Mouse (Mus musculus) adrenal gland, adult (tissue): ENCODE results near the gene Tmem30c.

ENCODE experiments used
- DNase-seq, 2 experiments: peaks; one replicate each; pipeline ENCODE4 v3.0.0; 2022 to 2023; ENCODE audit warnings: low spot score in 1 of 2; ENCODE audit not compliant: inconsistent age in 2 of 2

The Tmem30c gene

DNA sequence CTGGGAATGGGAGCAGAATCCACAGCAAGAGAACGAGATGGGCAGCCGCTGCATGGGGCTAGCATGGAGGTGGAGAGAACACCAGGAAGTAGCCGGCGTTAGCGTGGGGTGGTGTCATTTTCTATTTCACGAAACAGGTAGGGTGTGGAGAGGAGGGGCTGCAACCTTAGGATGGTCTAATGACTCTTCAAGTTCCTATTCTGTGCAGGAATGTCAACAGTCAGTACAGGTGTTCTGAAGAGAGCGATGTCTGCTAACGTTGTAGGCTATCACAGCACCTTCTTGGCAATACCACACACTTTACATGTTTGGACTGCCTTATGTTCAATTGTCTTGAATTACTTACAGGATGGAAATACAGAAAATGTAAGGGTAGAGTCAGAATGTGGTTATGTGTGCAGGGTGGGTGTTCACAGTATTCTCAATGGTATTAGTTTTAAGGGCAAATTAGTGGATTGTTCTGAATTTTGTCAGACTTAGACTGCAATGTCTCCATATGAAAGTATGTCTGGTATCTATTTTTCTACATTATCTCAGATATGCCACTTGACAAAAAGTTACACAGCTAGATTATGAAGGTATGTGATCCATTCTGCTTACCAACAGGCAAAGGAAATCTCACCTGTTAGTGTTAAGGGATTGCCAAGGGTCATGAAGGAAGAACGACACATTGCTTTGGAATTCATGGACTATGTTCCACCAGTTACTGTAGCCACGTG lies 2.7 kb upstream of the Tmem30c start:
- DNase-seq = no peak

DNA sequence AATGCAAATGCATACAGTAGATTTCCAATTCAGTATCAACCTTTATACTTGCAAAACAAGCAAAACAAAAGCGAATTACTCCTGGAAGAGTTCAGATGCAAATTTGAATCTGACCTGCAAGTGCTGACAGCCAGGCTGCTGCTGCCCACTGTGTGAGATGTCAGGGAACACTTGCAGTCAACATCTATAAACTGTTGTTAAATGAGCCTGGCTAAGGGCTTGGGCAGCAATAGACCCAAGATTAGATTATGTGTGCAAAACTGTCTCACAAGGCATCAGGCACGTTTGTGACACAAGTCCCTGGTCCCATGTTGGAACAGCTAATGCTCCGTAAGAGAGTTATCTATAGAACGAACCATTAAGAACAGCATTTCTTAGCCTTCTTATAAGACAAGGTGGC lies 369 bp downstream of the Tmem30c start:
- DNase-seq = no peak

DNA sequence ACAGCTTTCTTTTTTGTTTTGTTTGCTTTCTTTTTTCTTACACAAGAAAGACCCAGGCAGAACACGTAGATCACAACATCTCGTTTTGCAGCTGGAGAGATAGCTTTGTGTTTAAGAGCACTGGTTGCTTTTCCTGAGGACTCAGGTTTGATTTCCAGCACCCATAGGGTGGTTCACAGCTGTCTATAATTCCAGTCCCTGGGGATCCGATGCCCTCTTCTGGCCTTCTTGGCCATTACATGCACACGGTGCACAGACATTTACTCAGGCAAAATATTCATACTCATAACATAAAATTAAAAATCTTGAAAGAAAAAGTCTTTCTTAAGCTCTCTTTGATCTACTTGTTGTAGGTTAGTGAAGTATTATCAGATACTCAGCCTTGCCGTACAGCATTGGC lies 969 bp downstream of the Tmem30c start:
- no peak for DNase-seq

DNA sequence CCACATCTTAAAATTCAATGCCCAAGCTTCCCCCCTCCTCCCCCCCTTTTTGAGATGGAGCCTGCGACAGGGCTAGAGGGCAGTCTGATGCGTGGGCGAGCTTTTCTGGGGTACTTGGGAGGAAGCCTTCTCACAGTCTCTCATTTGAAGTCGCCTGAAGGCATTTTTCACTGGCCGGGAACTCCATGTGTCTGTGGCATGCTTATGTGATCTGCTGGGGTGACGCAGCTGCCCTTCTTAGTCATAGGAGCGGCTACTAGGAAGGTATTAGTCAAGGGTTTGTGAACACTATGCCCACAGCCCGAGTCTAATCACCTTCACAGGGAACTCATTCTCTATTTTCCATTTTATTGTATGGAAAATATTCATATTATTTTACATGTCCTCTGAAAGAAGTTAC lies 11.2 kb downstream of the Tmem30c start:
- no peak for DNase-seq

DNA sequence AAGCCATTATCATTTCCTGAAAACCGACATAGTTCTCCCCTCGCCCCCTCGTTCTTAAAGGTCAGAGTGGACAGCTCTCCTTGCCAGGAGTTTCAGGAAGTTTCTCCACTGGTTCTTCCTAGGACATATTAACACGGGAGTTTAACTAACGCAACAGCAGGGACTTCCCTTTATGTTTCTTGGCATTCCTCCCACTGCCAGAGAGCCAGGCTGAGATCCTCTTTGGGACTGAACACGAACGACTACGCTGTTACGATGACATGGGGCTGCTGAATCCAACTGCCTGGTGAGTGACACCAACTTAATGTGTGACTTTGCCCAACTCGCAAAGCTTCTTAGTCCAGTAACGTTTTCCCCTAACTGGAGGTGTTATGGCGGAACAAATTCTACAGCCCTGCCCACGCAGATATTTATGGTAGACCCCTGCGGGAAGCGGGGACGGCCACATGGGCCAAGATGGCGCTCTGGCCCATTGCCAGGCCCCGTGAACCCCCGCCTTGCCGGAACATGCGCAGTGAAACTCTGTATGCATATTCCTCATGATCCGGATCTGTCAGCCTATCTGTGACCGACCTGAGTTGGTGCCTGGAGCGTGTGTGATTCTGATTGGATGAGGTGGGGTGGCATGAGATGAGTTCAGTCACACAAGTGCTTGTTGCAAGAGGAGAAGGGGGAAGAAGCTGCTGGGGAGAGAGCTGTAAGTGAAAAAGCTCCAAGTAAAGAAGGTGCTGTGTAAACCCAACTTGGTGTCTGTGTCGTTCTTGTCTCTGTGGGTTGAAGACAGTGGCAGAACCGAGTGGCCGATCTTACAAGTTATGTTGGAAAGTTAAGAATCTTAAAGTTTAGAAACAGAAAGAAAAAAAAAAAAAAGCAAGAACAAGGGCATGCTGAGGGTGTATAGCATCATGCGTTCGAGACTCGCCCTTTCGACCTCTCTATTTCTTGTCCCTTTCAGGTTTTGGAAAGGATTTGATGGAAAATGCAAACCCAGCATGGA lies 12.1 kb downstream of the Tmem30c start:
- no peak for DNase-seq

DNA sequence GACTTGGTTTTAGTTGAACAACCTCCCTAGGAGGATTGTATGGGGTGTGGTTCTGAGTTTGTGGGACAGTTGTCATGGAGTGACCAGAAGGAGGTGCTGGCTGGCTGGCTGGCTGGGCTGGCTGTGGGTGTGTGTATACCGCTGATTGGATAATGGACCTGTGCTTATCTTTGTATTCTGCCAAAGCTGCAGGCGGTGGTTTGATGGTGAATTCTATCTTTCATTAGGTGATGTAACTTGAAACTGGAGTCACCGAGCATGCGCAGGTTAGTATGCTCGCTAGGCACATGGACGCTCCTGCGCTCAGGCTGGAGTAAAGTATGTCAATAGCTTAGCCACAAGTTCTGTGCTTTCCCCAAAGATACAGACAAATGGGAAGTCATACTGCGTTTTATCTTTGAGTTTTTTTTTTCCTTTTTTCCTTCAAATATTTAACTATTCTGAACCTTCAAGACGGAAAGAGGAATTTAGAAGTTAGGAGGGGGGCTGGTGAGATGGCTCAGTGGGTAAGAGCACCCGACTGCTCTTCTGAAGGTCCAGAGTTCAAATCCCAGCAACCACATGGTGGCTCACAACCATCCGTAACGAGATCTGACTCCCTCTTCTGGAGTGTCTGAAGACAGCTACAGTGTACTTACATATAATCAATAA lies 13.6 kb downstream of the Tmem30c start:
- DNase-seq = no peak

DNA sequence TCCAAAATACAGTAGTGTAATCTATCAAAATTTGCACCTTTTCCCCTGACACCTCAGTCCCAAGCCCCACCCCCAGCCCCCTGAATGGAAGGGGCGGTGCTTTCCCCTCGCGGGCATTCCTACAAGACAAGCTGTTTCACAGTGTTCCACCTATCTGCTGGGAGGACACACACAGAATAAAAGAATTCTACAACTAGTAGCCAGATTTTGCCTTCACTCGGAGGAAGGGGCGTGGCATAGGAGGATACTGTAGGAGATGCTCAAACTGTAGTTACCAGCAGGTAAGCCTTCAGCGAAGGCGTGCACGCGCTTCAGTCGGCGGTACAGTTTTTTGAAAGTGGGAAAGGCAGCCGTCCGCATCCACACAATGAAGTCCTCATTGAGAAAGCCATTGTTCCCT lies 22.9 kb downstream of the Tmem30c start:
- no peak for DNase-seq

DNA sequence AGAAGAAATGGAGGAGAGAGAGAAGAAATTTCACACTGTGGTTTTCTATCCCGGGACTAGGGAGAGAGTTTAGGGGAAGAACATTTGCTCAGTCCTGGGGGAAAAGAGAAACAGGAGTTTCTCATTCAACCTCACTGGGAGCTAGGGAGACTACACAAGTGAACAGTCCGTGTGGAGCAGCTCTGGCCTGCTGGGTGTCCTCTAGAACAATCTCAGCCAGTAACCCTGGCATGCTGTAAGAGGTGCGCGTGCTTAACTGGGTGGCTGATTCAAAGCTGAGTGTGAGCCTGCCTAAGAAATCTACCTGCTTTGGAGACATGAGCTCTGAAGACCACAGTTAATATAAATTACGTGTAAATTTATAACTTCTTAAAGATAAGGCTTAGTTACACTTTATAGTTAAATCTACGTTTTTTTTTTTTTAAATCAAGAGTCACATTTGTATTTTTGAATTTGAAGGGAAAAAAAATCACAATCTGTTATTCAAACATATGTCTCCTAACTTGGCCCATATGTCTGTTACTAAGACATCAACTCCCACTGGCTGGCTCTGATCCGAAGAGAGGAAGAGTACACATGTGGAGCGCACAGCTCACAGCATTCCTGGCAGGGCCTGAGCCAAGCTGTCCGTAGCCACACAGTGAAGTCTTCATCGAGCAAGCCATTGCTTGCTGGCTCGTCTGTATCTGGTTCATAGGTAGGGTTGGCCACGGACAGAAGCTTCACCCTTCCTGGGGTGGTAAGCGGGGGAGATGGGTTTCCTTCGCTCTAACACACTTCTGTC lies 24.4 kb downstream of the Tmem30c start:
- no peak for DNase-seq

DNA sequence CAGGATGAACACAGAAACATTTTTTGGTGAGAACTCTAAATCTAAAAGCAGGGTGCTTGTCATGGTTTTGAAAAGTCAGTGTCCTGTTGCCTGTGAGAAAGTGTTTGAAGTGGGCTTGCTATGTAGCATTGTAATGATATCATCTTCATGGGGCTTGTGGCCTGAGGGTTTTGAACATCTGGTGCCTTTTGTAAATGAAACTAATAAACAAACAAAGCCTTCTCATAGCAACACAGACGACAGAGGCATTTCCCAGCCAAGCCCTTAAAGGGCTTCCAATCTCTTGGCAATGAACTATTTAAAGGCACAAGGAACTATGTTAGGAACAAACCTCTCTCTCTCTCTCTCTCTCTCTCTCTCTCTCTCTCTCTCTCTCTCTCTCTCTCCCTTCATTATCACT lies 25.6 kb downstream of the Tmem30c start:
- no peak for DNase-seq

DNA sequence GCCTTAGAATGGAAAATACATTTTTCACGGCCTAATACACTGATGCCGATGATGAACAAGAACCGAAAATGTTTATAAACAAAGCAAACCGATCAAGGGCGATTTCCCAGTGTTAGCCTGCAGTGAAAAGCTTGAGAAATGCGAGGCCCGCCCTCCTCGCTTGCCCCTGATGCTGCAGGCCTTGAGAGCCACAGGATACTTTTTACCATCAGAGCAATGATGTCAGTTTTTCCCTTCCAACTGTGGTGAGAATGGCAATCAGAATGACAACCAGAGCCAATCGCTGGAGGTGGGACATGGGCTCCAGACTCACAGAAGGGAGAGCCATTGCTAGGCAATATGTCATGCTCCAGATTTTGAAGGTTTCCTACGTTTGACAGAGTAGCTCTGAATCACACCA lies 32.5 kb downstream of the Tmem30c start:
- DNase-seq = no peak

DNA sequence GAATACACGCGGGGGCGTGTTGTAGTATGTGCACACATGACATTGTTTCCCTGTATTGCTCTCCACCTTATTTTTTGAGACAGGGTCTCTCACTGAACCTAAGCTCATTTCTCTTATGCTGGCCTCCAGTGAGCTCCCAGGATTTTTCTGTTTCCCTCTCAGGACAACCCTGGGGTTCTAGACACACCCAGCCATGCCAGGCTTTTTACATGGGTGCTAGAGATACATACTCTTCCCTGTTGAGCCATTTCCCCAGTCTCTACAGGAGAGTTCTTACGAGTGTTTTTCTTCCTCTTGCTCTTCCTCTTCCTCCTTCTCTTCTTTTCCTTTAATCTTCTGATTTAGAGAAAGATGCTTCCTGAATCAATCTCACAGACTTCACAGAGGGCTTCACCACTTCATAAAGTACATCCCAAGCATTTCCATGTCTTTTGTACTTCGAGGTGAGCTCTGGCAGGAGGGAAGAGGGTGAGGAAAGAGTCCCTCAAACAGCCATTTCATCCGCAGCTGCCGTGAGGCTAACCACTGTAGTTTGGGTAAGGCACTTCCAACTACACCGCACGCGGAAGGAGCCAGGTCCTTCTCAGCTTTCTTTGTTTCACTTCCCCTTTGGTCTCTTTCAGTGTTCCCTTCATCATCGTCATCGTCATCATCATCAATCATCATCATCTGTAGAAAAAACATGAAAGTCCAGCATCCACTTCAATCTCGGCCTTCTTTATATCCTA lies 33.1 kb downstream of the Tmem30c start:
- no peak for DNase-seq

DNA sequence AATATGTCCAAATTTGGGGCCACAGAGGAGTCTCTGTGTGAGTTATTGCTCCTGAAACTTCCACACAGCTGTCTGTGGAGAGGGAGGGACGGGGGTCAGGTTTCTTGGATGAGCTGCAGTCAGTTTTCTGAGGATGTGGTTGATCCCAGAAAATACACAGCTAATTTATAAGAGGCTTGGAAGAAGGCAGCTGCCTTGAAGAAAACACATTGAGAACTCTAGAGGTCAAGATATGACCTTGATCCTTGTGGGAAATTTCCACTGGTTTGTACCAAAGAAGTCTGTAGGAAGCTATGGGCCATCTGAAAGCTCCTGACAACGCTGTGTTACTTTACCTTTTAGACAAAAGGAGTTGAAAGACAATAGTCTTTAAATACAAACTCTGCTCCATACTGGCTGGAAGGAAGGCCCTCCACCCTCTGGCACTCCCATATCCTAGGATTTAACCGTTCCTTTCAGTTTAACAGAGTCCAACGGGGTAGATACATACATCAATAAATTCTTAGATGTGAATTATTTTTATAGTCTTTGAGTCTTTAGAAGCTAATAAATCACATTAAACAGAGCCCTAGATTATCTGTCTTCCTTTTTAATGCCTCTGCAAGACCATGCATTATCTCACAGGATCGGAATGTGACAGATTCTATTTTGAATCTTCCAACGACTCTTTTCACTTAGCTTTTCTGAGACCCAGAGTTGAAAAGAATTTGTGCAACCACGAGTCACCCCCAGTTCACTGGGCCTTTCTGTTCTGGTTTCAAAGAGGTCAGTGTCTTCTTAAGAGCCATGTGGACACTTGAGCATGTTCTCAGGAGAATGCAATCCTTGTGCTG lies 40.9 kb downstream of the Tmem30c start:
- DNase-seq = peak; percentile 15 to 68

DNA sequence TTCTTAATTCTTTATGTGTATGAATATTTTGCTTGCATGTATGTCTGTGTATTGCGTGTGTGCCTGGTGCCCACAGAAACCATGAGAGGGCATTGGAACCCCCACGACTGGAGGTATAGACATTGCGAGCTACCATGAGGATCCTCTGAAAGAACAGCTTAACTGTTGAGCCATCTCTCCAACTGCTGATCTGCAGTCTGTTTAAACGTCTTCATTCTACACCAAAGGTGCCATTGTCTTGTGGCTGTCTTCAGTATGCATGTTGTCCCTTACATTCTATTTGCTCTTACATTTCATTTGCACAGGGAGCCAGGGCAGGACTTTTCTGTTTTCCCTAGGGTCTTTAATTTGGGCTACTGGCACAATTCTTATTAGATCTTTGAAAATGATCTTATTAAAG lies 41.7 kb downstream of the Tmem30c start:
- DNase-seq = no peak

DNA sequence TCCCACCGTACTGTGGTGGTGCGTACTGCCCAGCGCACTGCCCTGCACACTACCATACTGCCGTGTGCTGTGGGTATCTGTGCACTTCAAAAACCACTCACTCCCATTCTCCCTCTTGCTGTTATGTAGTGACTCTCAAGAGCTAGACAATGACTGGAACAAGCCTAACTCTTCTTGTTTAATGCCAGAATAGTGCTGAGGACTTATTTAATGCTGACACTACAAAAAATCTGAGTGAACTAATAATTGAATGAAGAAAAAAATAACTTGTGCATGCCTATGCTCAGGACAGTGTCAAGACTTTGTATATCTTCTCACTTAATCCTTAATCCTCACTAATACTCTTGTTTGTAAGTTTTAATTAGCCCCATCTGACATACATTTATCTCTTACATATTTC lies 45.2 kb downstream of the Tmem30c start:
- no peak for DNase-seq

DNA sequence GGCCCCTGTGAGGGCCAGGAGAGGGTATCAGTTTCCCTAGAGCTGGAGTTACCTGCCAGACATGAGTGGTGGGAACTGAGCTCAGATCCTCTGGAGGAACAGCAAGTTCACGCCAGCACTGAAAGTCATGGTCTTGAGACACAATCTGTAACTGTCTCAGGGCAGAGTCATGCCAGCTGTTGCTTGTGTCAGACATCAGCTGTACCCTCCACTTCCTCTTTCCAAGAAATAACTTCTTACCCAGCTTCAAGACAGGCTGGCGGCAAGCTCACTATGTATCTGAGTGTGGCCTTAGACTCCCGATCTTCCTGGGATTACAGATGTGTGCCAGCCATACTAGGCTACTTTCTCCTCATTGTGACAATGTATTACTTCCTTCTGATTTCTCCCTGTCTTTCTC lies 46.1 kb downstream of the Tmem30c start:
- no peak for DNase-seq

DNA sequence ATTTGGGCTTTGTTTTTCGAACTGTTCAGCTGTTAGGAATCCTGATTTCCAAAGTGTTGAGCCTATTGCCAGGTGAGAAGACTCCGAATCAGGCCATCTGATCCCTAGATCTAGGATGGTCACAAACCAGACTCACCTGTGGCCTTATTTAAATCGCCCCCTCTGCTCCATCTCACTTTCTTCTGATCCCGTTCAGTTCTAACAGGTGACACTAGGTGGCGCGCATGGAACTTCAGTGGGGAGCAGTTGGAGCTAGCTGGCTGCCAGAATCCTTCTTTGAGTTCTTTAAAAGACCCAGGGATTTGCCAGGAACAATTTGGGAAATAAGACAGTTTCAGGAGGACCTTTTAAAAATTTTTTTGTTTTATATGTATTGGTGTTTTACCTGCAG lies 48.8 kb downstream of the Tmem30c start:
- DNase-seq = peak; percentile 73 to 93

DNA sequence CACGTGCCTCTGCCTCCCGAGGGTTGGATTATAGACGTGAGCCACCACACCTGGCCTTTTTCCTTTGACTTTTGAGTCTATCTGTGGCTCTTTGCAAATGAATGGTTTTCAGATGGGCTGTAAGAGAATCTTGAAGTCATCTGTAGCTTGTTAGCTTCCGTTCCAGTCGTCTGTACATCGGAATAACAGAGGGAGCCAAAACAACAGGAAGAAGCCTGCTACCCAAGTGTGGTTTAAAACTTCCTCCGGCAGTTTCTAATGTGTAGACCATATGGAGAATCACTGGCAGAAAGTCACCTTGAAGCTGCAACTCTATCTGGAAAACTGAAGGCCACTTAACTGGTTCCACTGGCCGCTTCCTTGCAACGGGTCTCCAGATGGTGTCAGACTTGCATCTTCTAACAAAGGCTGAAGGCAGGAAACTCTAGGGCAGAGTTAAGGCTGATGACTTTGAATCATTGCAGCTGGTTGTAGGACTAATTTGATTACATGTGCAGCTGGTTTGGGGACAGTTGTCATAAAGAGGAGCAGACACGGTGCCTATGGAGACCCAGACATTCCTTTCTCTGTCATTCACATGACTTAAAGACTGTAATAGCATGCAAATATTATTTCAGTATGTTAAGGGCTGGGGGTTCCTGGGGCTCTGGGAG lies 49.3 kb downstream of the Tmem30c start:
- DNase-seq = peak in 1 of 2 experiments; percentile 51

DNA sequence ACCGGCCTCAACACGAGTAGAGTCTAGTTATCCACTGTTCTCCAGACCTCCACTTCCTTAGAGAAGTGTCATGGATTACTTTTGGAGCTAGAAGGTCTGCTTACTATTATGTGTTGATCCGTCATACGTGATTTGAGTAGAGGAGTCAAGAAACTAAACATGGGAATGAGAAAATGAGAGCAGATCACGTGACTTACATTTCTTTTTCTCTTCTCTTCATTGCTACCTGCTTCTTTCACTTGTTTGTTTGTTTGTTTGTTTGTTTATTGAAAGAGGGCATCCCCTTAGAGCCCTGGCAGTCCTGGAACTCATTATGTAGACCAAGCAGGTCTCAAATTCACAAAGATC lies 49.8 kb downstream of the Tmem30c start:
- no peak for DNase-seq

DNA sequence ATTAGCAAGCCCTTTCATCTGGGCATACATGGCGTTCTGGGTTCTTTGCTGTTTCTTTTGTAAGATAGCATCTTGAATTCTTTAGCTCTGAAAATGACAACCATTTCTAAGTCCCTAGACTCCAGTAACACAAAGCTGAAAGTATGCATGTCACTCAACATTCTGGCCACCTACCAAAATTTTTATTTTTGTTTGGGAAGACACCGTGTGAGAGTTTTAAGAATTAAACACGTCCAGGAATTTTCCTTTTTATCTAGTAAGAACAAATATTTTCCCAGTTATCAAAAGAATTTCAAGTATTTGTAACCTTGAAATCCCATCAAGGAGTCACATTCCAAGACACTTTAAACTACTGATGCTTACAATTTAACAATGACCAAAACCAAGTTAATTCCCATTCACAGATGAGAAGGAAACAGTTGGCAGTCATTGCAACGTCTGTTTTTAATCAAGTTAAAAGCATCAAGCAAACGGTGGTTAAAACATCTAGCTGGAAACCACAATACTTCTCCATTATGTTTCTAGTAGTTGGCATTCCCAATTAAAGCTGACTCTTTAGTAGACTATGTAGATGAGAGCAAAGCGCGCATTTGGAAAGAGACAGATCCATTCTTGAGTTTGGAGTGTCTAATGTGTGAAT lies 56.7 kb downstream of the Tmem30c start:
- no peak for DNase-seq
